Mouse (Mus musculus): ENCODE measurements around the gene Slc2a13.

Slc2a13 gene

GRCm38 (mm10) chr15:91374441-91374840 lies 198.6 kb downstream of the Slc2a13 start:
- no peak for DNase-seq (ENCODE audit: low read depth, low spot score)

GRCm38 (mm10) chr15:91373203-91373584 lies 199.9 kb downstream of the Slc2a13 start:
- DNase-seq (ENCODE audit: low read depth, low spot score), result no peak

- DNase-seq (ENCODE audit: low read depth, low spot score), result no peak
Observed at GRCm38 (mm10) chr15:91372464-91373202, 200.4 kb downstream of the Slc2a13 start.

- no peak for DNase-seq (ENCODE audit: low read depth, low spot score)
Observed at GRCm38 (mm10) chr15:91371859-91372394, 201.1 kb downstream of the Slc2a13 start.

GRCm38 (mm10) chr15:91369736-91370449 lies 203.2 kb downstream of the Slc2a13 start:
- no peak for DNase-seq (ENCODE audit: low read depth, low spot score)

- DNase-seq (ENCODE audit: low read depth, low spot score), result no peak
Observed at GRCm38 (mm10) chr15:91360495-91360894, 212.6 kb downstream of the Slc2a13 start.

- no peak for DNase-seq (ENCODE audit: low read depth, low spot score)
Observed at GRCm38 (mm10) chr15:91351006-91351405, 222.1 kb downstream of the Slc2a13 start.

- DNase-seq (ENCODE audit: low read depth, low spot score), result peak; percentile 8
Observed at GRCm38 (mm10) chr15:91338350-91338749, 234.7 kb downstream of the Slc2a13 start.

GRCm38 (mm10) chr15:91334416-91334900 lies 238.6 kb downstream of the Slc2a13 start:
- no peak for DNase-seq (ENCODE audit: low read depth, low spot score)

GRCm38 (mm10) chr15:91327748-91328147 lies 245.3 kb downstream of the Slc2a13 start:
- DNase-seq (ENCODE audit: low read depth, low spot score), result no peak

- no peak for DNase-seq (ENCODE audit: low read depth, low spot score)
Observed at GRCm38 (mm10) chr15:91327023-91327422, 246.0 kb downstream of the Slc2a13 start.

- DNase-seq (ENCODE audit: low read depth, low spot score), result peak; percentile 35
Observed at GRCm38 (mm10) chr15:91319376-91319775, 253.7 kb downstream of the Slc2a13 start.

GRCm38 (mm10) chr15:91316964-91317363 lies 256.1 kb downstream of the Slc2a13 start:
- DNase-seq (ENCODE audit: low read depth, low spot score), result no peak

GRCm38 (mm10) chr15:91314402-91315318 lies 258.4 kb downstream of the Slc2a13 start:
- DNase-seq (ENCODE audit: low read depth, low spot score), result no peak

GRCm38 (mm10) chr15:91304296-91304852 lies 268.7 kb downstream of the Slc2a13 start:
- DNase-seq (ENCODE audit: low read depth, low spot score), result peak; percentile 73

GRCm38 (mm10) chr15:91301366-91301765 lies 271.7 kb downstream of the Slc2a13 start:
- peak; percentile 72 for DNase-seq (ENCODE audit: low read depth, low spot score)

GRCm38 (mm10) chr15:91299319-91299835 lies 273.7 kb downstream of the Slc2a13 start:
- no peak for DNase-seq (ENCODE audit: low read depth, low spot score)

- DNase-seq (ENCODE audit: low read depth, low spot score), result no peak
Observed at GRCm38 (mm10) chr15:91283418-91283817, 289.6 kb downstream of the Slc2a13 start.

GRCm38 (mm10) chr15:91282822-91283221 lies 290.2 kb downstream of the Slc2a13 start:
- DNase-seq (ENCODE audit: low read depth, low spot score), result no peak

GRCm38 (mm10) chr15:91281521-91281920 lies 291.5 kb downstream of the Slc2a13 start:
- DNase-seq (ENCODE audit: low read depth, low spot score), result no peak

GRCm38 (mm10) chr15:91279571-91279970 lies 293.5 kb downstream of the Slc2a13 start:
- DNase-seq (ENCODE audit: low read depth, low spot score), result no peak
